Mouse (Mus musculus): ENCODE results near the gene Eif4a3. TPM values are rescaled to one million over a fixed set of nuclear protein-coding genes. Genes with fewer than 3 reads are reported as not detected.

Gene Eif4a3
- 100 to 1,000 TPM; 180 to 214 (median 192) TPM for polyA plus RNA-seq (2017; shearing (Covaris generic))

- peak; percentile 96 for ATAC-seq
Observed at GRCm38 (mm10) chr11:119299391-119300245, at the start of gene Eif4a3. TSS of gene Eif4a3 (minus strand) at chr11:119300089.

- no peak for ATAC-seq
Observed at GRCm38 (mm10) chr11:119347125-119347524, 47.2 kb upstream of the Eif4a3 start.

GRCm38 (mm10) chr11:119344865-119345264, 45.0 kb upstream of the Eif4a3 start:
- no peak for ATAC-seq

- no peak for ATAC-seq
Observed at GRCm38 (mm10) chr11:119344178-119344577, 44.3 kb upstream of the Eif4a3 start.

GRCm38 (mm10) chr11:119339637-119340036, 39.7 kb upstream of the Eif4a3 start:
- peak; percentile 69 for ATAC-seq

GRCm38 (mm10) chr11:119339179-119339578, 39.3 kb upstream of the Eif4a3 start:
- no peak for ATAC-seq

- no peak for ATAC-seq
Observed at GRCm38 (mm10) chr11:119338271-119339059, 38.6 kb upstream of the Eif4a3 start.

- no peak for ATAC-seq
Observed at GRCm38 (mm10) chr11:119331970-119332369, 32.1 kb upstream of the Eif4a3 start.

GRCm38 (mm10) chr11:119330592-119330991, 30.7 kb upstream of the Eif4a3 start:
- ATAC-seq: no peak

GRCm38 (mm10) chr11:119325068-119325467, 25.2 kb upstream of the Eif4a3 start:
- no peak for ATAC-seq

- ATAC-seq: no peak
Observed at GRCm38 (mm10) chr11:119322521-119322920, 22.6 kb upstream of the Eif4a3 start.

GRCm38 (mm10) chr11:119316720-119317119, 16.8 kb upstream of the Eif4a3 start:
- ATAC-seq: no peak

- no peak for ATAC-seq
Observed at GRCm38 (mm10) chr11:119314252-119314936, 14.5 kb upstream of the Eif4a3 start.

- ATAC-seq: no peak
Observed at GRCm38 (mm10) chr11:119310621-119311020, 10.7 kb upstream of the Eif4a3 start.

GRCm38 (mm10) chr11:119307916-119308315, 8.0 kb upstream of the Eif4a3 start:
- ATAC-seq: no peak

GRCm38 (mm10) chr11:119307658-119307867, 7.7 kb upstream of the Eif4a3 start, which contains the start of gene Card14:
TSS of gene Card14 (plus strand) at chr11:119307768.
- ATAC-seq: no peak

GRCm38 (mm10) chr11:119306762-119307657, 7.1 kb upstream of the Eif4a3 start:
- no peak for ATAC-seq

GRCm38 (mm10) chr11:119304904-119305712, 5.2 kb upstream of the Eif4a3 start:
- peak; percentile 67 for ATAC-seq

- no peak for ATAC-seq
Observed at GRCm38 (mm10) chr11:119300986-119301385, 1.1 kb upstream of the Eif4a3 start.

GRCm38 (mm10) chr11:119300246-119300935, 502 bp upstream of the Eif4a3 start:
- ATAC-seq: peak; percentile 65

- ATAC-seq: no peak
Observed at GRCm38 (mm10) chr11:119298917-119299316, 972 bp downstream of the Eif4a3 start.
